Mouse (Mus musculus) G1E (cell line): Measurements from ENCODE around the gene Abca15.

Experiments
- CTCF ChIP-seq: IDR thresholded peaks from 2 replicates; pipeline ENCODE4 v1.5.1; 2012; ENCODE audit warnings: low read depth, low read length, inconsistent platforms, mixed read lengths
- GATA1 ChIP-seq: IDR thresholded peaks from 2 replicates; pipeline ENCODE4 v1.6.1; 2012; ENCODE audit warnings: borderline replicate concordance, low read length, inconsistent platforms, mixed read lengths
- GATA2 ChIP-seq: IDR thresholded peaks from 2 replicates; pipeline ENCODE4 v1.6.1; 2012; ENCODE audit warnings: low read depth, low read length, inconsistent platforms, borderline replicate concordance
- POLR2AphosphoS5 ChIP-seq: IDR thresholded peaks from 2 replicates; pipeline ENCODE4 v1.6.1; 2012; ENCODE audit warnings: low read depth, low read length, inconsistent platforms; ENCODE audit not compliant: insufficient replicate concordance
- TAL1 ChIP-seq: conservative IDR thresholded peaks from 2 replicates; pipeline ENCODE4 v1.6.1; 2012; ENCODE audit warnings: low read depth, low read length, inconsistent platforms, mixed read lengths

GRCm38 (mm10) chr7:120285286-120285685 is 43.2 kb upstream of the Abca15 start:
- TF ChIP-seq TAL1 (no peak), CTCF (no peak), POLR2AphosphoS5 (no peak), GATA2 (no peak), GATA1 (no peak)
